Mouse (Mus musculus) kidney, adult 8-10 months (tissue): Measurements from ENCODE around the gene Apbb2.

ENCODE experiments used
- DNase-seq, 2 experiments: peaks; one replicate each; pipeline ENCODE4 v3.0.0; 2022

Apbb2 gene

GRCm38 (mm10) chr5:66515271-66515670 is 103.3 kb downstream of the Apbb2 start:
- no peak for DNase-seq

- DNase-seq, result no peak
Measured at GRCm38 (mm10) chr5:66514659-66515058, 103.9 kb downstream of the Apbb2 start.

DNA sequence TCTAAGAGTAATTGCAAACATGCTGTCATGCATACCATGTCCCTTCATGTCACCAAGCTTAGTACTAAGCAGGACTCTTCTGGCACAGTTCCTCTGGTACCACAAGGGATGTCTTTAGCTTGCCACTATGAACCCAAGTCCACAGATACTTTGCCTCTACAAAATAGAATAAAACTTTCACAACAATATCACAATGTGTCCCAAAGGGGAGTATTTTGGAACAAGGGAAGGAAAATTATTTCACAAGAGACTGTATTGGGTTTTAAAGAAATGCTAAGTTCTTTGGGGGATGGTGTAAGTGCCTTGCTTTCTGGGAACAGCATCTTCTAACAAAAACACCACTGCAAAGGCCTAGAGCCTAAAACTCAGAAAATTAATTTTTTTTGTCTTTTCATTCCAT is 105.2 kb downstream of the Apbb2 start:
- DNase-seq, result no peak

DNA sequence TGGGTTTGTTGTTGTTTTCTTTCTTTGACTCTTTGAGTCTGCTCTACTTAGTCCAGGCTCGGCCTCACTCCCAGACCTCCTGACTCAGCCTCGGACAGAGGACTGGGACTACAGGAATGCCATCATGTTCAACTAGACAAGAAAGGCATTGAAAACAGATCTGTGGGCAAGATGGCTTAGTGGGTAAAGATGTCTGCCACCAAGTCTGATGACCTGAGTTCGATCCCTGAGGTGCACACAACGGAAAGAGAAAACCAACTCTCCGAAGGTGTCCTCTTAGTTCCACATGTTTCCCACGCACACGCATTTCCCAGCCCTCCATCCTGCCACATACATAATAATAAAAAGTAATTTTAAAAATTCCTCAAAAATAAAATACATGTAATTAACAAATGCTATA is 106.1 kb downstream of the Apbb2 start:
- DNase-seq, result no peak

- DNase-seq, result no peak
Measured at GRCm38 (mm10) chr5:66510716-66511115, 107.9 kb downstream of the Apbb2 start.

- DNase-seq, result no peak
Measured at GRCm38 (mm10) chr5:66509151-66509550, 109.4 kb downstream of the Apbb2 start.

GRCm38 (mm10) chr5:66505578-66505977 is 113.0 kb downstream of the Apbb2 start:
- DNase-seq, result no peak

GRCm38 (mm10) chr5:66505071-66505470 is 113.5 kb downstream of the Apbb2 start:
- DNase-seq, result no peak

DNA sequence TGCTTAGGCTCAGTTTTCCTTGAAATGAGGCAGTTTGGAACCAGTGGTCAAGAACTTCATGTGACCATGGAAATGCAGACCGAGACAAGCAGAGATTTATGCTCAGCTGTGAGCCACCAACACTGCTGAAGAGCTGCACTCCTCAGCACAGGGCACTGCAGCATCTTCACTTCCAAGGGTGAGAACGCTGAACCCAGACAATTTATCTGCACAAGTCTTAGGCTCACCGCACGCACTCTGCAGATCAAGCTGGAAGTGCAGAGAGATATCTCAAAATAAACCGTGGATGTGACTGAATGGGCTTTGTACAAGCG is 114.2 kb downstream of the Apbb2 start:
- DNase-seq, result no peak

- DNase-seq, result peak; percentile 52 to 70
Measured at GRCm38 (mm10) chr5:66503557-66504433, 114.8 kb downstream of the Apbb2 start.

GRCm38 (mm10) chr5:66503033-66503432 is 115.6 kb downstream of the Apbb2 start:
- peak; percentile 70 to 71 for DNase-seq

- DNase-seq, result no peak
Measured at GRCm38 (mm10) chr5:66499621-66500020, 119.0 kb downstream of the Apbb2 start.

DNA sequence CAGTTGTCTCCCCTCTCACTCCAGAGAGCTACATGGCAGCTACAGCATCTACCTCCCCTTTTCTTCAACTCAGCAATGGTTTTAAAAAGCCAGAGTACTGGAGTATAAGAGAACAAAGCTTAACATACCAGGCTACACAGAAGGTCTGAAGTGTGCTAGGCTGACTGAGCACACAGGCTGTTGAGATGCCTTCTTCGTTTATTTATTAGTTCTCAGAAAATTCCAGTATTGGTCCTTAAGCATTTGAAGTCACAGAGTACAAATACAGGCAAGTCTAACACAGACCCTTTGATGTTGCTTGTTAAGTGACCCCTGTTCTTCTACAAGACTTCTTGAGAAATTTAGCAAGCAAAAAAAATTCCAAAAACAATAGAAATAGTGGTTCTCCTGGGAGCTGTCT is 120.4 kb downstream of the Apbb2 start:
- no peak for DNase-seq

DNA sequence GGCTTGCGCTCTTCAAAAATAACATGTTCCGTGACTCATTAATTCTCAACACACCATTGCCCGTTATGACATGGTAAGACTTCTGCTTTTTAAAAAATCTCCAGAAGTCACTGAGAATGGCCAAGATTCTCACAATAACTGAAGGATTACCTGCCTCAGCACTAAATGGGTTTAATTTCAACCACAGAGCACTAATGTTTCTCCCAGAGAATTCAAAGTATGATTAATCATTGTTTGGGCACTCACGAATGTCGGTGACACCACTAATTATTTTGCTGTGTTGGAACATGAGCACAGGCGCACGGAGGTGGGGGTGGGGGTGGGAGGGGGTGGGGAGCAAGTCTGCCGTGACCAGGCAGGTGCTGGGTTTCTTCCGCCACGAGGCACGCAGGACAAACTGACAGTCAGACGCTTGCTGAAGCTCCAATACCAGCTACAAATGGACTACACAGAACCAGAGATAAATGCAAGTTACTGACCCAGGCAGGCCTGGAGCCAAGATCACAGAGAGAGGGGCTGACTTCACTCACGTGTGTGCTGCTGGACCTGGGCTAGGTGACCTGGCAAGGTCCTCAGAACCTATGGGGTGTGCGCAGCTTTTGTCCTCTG is 121.0 kb downstream of the Apbb2 start:
- DNase-seq, result peak; percentile 71 to 77

DNA sequence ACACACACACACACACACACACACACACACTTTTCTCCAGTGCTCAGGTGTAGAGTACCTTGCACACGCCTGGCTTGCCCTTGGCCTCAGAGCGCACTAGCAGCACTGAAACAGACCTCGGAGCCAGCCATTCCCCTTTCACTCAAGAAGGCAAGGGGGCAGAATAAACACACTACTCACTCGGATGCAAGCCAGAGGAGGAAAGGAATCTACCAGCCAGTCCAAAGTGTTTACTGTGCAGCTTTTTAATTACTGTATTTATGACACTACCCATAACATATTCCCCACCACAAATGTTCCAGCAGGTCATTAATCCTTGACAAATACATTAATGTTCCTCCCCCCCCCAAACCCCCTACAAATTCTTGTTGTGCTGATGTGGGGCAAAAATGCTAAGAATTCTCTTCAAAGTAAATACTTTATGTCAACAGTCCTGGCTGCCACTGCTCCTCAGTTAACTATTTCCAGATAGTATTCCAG is 121.7 kb downstream of the Apbb2 start:
- peak; percentile 57 to 83 for DNase-seq

DNA sequence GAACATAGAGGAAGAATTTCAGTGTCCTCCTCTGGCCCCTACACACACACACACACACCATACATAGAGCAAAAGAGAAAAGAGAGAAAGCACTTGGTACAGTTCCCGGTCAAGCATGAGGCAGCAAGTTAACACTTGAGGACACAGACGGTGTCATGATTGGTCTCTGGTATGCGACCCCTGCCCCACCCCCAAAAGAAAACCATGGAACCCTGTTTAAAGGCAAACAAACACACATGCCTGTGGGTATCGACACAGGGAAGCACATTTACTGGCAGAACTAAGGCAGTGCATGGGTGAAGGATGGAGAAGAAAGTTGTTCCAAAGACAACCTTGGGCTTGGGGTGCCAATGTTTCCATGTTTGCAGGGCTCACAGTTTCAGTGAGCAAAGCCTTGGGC is 123.9 kb downstream of the Apbb2 start:
- no peak for DNase-seq

DNA sequence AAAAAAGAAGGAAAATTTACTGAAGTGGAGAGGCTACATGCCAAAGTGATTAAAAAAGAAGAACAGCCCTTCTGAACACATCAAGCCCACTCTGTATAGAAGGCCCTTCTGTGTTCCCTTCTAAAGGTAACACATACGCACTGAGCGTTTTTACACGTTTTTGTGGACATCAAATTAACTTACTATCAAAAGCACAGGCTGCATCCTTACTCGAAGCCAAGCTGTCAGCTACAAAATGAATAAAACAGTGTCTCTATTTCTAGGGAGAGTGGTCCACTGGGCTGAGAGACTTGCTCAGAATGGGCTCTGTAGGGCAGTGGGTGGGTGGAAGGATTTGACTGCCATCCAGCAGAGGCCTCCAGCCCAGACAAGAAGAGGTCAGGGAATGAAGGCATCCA is 126.0 kb downstream of the Apbb2 start:
- no peak for DNase-seq

DNA sequence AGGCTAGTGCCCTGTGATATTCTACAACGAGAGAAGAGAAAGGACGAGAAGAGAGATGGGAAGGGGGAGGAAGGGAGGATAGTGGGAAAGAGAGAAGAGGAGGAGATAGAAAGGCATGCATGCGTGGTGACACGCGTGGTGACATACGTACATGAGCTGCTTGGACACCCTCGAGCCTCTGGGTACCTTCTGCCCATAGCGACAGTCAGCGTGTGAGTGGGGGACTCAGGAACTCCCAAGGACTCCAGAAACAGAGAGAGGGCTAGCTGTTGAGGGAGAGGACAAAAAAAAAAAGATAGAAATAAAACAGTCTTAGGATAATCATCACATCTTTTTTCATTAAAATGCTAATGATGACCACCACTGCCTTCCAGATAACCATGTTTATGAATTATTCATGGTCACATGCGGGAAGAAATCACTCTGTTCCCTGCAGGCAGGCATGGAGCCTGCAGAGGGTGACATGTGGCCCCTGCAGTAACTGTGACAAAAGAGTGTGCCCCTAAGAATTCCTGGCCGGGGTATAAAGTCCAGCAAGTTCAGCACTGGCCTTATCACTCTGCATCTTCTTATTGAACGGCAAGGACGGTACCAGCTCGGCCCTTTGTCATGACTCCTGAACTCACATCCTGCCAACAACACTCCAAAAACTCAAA is 126.5 kb downstream of the Apbb2 start:
- no peak for DNase-seq

GRCm38 (mm10) chr5:66486028-66486427 is 132.6 kb downstream of the Apbb2 start:
- no peak for DNase-seq

DNA sequence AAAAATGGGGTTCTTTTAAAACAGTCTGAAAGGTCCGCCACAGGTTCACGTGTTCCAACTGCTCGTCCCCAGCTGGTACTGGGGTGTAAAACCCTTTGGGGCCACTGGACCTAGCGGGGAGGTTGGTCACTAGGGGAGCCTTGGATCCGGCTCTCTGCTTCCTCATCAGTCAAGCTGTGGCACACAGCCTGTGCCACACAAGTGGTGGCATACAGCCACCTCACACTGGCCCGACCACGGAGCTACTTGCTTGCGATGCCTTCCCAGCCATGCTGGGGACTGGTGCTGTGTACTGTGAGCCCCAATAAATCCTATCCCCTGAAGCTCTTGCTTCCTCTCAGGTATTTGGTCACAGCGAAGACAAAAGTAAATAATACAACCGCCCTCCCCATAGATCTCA is 142.3 kb downstream of the Apbb2 start:
- no peak for DNase-seq

DNA sequence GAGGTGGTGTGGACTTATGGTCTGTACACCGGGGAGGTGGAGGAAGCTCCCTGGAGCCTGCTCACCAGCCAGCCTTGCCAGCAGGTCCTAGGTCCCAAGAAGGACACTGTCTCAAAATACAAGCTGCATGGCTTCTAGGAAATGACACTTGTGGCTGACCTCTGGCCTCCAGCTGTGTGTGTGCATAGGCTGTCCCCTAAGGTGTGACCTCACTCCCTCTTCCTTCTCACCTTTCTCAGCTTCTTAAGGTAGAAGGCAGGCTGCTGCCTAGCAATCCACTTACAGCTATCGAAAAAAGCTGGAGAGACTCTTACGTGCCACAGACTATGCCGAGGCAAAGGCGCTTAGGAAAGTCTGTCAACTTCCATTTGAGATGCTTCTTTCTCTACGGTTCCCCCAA is 142.8 kb downstream of the Apbb2 start:
- DNase-seq, result no peak

- DNase-seq, result no peak
Measured at GRCm38 (mm10) chr5:66474153-66474552, 144.4 kb downstream of the Apbb2 start.

DNA sequence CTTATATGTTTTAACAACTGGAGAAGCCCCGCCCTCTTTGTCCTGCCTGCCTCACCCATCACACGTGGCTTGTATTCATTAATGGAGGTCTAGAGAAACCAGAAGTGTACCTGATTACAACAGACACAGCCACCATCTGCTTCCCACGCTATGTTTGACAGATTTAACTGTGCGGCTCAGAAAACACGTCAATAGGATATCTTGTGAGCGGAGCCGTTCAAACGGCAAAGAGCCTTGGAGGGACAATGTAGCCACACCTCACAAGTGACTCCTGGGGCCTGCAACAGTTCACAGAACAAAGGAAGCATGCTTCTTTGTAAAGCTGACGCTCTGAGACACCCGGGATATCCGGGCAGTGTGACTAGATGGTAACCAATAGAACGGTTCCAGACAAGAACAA is 145.0 kb downstream of the Apbb2 start:
- no peak for DNase-seq

DNA sequence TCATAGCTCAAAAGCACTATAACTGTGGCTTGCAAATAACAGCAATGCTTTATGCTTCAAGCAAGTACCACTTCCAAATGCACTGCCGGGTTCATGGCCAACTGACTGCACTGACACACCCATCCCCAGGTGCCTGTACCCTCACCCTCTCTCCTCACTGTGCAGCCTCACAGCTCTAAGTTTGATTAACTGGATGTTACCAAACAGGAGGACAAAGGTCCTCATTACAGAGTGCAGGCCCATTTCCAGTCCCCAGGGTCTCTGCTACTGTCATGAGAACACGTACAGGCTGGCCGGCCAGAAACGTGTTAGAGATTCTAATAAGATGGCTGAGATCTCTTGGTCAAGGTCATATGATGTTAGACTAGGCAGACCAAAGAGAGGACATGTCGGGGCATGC is 147.7 kb downstream of the Apbb2 start:
- DNase-seq, result peak; percentile 32 to 39
